Mouse (Mus musculus): ENCODE data around the gene Runx1. TPM values are rescaled to one million over a fixed set of nuclear protein-coding genes. Genes with fewer than 3 reads are reported as not detected.

Gene Runx1
- polyA plus RNA-seq, 1 experiment from 2014 or later: 3.3 TPM

GRCm38 (mm10) chr16:92694496-92695106 lies 131.3 kb downstream of the Runx1 start:
- Histone ChIP-seq H3K27ac (ENCODE audit: low read depth) (no peak overlapping the region), H3K9me3 (ENCODE audit: control insufficient read depth, low read length) (no peaks in the 10 kb centered on the region), H3K4me2 (ENCODE audit: low read length) (peak overlapping the region; percentile 35), H3K4me1 (replicated peaks; ENCODE audit: control insufficient read depth, insufficient read depth, low read length) (peaks cover 21% of the 10 kb centered on the region; the same call in 1 of the 2 replicates), H3K9ac (ENCODE audit: low read length) (no peak overlapping the region), H3K36me3 (ENCODE audit: control insufficient read depth, insufficient read depth, low read length) (no peaks in the 10 kb centered on the region), H3K4me3 (ENCODE audit: low read depth, low read length) (peak overlapping the region; percentile 26), H3K27me3 (replicated peaks; ENCODE audit: control insufficient read depth, insufficient read depth, low read length) (peaks cover 61% of the 10 kb centered on the region)
- ATAC-seq (replicated peaks; ENCODE audit: low FRiP score, low TSS enrichment, low read depth): no peak
- DNase-seq (ENCODE audit: low spot score): peak; percentile 65
- 6% methylated on average over 16 of the region's 19 CpGs for WGBS

DNA sequence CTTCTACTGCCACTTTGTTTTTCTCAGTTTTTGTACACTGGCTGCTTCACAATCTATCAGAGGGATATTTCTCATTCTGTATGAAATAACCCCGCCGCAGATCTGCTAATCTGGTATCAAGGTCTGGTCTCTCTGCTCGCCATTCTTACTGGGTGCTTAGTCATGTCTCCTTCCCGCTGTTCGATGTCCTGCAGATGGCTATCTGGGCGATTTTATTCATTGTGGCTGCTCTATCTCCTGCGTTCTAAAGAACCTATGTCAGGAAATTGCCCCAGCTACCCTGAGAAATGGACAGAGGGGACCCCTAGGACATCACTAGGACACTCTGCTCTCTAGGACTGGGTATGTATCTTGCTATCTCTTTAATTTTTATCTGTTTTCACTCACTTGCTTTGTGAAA lies 135.2 kb downstream of the Runx1 start:
- no peak for DNase-seq (ENCODE audit: low spot score)
- Histone ChIP-seq H3K27ac (ENCODE audit: low read depth) (no peak overlapping the region), H3K9ac (ENCODE audit: low read length) (no peak overlapping the region), H3K4me2 (ENCODE audit: low read length) (no peak overlapping the region), H3K4me1 (replicated peaks; ENCODE audit: control insufficient read depth, insufficient read depth, low read length) (0 out of 2 replicates have a peak, but pooled peaks cover 9% of the 10 kb centered on the region), H3K27me3 (replicated peaks; ENCODE audit: control insufficient read depth, insufficient read depth, low read length) (peaks cover 40% of the 10 kb centered on the region), H3K9me3 (ENCODE audit: control insufficient read depth, low read length) (no peaks in the 10 kb centered on the region), H3K36me3 (ENCODE audit: control insufficient read depth, insufficient read depth, low read length) (no peaks in the 10 kb centered on the region), H3K4me3 (ENCODE audit: low read depth, low read length) (no peak overlapping the region)
- ATAC-seq (replicated peaks; ENCODE audit: low FRiP score, low TSS enrichment, low read depth): no peak
- 78% methylated on average over 7 of the region's 7 CpGs for WGBS

- DNase-seq (ENCODE audit: low spot score) (no peak), ATAC-seq (replicated peaks; ENCODE audit: low FRiP score, low TSS enrichment, low read depth) (no peak)
- Histone ChIP-seq H3K4me3 (ENCODE audit: low read depth, low read length) (no peak overlapping the region), H3K27me3 (replicated peaks; ENCODE audit: control insufficient read depth, insufficient read depth, low read length) (peaks cover 24% of the 10 kb centered on the region), H3K36me3 (ENCODE audit: control insufficient read depth, insufficient read depth, low read length) (no peaks in the 10 kb centered on the region), H3K4me2 (ENCODE audit: low read length) (no peak overlapping the region), H3K4me1 (replicated peaks; ENCODE audit: control insufficient read depth, insufficient read depth, low read length) (peaks cover 11% of the 10 kb centered on the region), H3K9me3 (ENCODE audit: control insufficient read depth, low read length) (no peaks in the 10 kb centered on the region), H3K9ac (ENCODE audit: low read length) (no peak overlapping the region), H3K27ac (ENCODE audit: low read depth) (no peak overlapping the region)
- WGBS: 90% methylated on average over 21 of the region's 21 CpGs
Measured at GRCm38 (mm10) chr16:92688941-92689340, 137.0 kb downstream of the Runx1 start.

- Histone ChIP-seq H3K9me3 (ENCODE audit: control insufficient read depth, low read length) (no peaks in the 10 kb centered on the region), H3K9ac (ENCODE audit: low read length) (no peak overlapping the region), H3K4me2 (ENCODE audit: low read length) (no peak overlapping the region), H3K36me3 (ENCODE audit: control insufficient read depth, insufficient read depth, low read length) (no peaks in the 10 kb centered on the region), H3K4me3 (ENCODE audit: low read depth, low read length) (no peak overlapping the region), H3K27me3 (replicated peaks; ENCODE audit: control insufficient read depth, insufficient read depth, low read length) (0 out of 2 replicates have a peak, but pooled peaks cover 5% of the 10 kb centered on the region), H3K27ac (ENCODE audit: low read depth) (no peak overlapping the region), H3K4me1 (replicated peaks; ENCODE audit: control insufficient read depth, insufficient read depth, low read length) (peaks cover 15% of the 10 kb centered on the region)
- ATAC-seq (replicated peaks; ENCODE audit: low FRiP score, low TSS enrichment, low read depth) (no peak), DNase-seq (ENCODE audit: low spot score) (no peak)
- WGBS: 87% methylated on average over 10 of the region's 10 CpGs
Measured at GRCm38 (mm10) chr16:92686978-92687377, 139.0 kb downstream of the Runx1 start.

- Histone ChIP-seq H3K4me3 (ENCODE audit: low read depth, low read length) (no peak overlapping the region), H3K4me1 (replicated peaks; ENCODE audit: control insufficient read depth, insufficient read depth, low read length) (peaks cover 15% of the 10 kb centered on the region), H3K4me2 (ENCODE audit: low read length) (no peak overlapping the region), H3K9me3 (ENCODE audit: control insufficient read depth, low read length) (no peaks in the 10 kb centered on the region), H3K9ac (ENCODE audit: low read length) (no peak overlapping the region), H3K27me3 (replicated peaks; ENCODE audit: control insufficient read depth, insufficient read depth, low read length) (no peaks in the 10 kb centered on the region), H3K27ac (ENCODE audit: low read depth) (no peak overlapping the region), H3K36me3 (ENCODE audit: control insufficient read depth, insufficient read depth, low read length) (no peaks in the 10 kb centered on the region)
- no peak for ATAC-seq (replicated peaks; ENCODE audit: low FRiP score, low TSS enrichment, low read depth)
- WGBS: 37% methylated on average over 6 of the region's 6 CpGs
- no peak for DNase-seq (ENCODE audit: low spot score)
Measured at GRCm38 (mm10) chr16:92685766-92686315, 140.1 kb downstream of the Runx1 start.

- H3K4me3 ChIP-seq (ENCODE audit: low read depth, low read length): no peak overlapping the region
- H3K4me2 ChIP-seq (ENCODE audit: low read length): peak overlapping the region; percentile 20
- WGBS: 43% methylated on average over 21 of the region's 21 CpGs
Measured at GRCm38 (mm10) chr16:92684423-92685211, 141.3 kb downstream of the Runx1 start.

GRCm38 (mm10) chr16:92676630-92677029 lies 149.3 kb downstream of the Runx1 start:
- WGBS: 73% methylated on average over 5 of the region's 5 CpGs
- Histone ChIP-seq H3K4me2 (ENCODE audit: low read length) (no peak overlapping the region), H3K9me3 (ENCODE audit: control insufficient read depth, low read length) (no peaks in the 10 kb centered on the region), H3K36me3 (ENCODE audit: control insufficient read depth, insufficient read depth, low read length) (no peaks in the 10 kb centered on the region), H3K9ac (ENCODE audit: low read length) (no peak overlapping the region), H3K27me3 (replicated peaks; ENCODE audit: control insufficient read depth, insufficient read depth, low read length) (no peaks in the 10 kb centered on the region), H3K27ac (ENCODE audit: low read depth) (no peak overlapping the region), H3K4me1 (replicated peaks; ENCODE audit: control insufficient read depth, insufficient read depth, low read length) (peaks cover 13% of the 10 kb centered on the region; the same call in 1 of the 2 replicates), H3K4me3 (ENCODE audit: low read depth, low read length) (no peak overlapping the region)
- ATAC-seq (replicated peaks; ENCODE audit: low FRiP score, low TSS enrichment, low read depth) (no peak), DNase-seq (ENCODE audit: low spot score) (no peak)

More at GRCm38 (mm10) chr16:92684423-92685211, 141.3 kb downstream of the Runx1 start:
- ATAC-seq (replicated peaks; ENCODE audit: low FRiP score, low TSS enrichment, low read depth) (no peak), DNase-seq (ENCODE audit: low spot score) (no peak)
- Histone ChIP-seq H3K27me3 (replicated peaks; ENCODE audit: control insufficient read depth, insufficient read depth, low read length) (no peaks in the 10 kb centered on the region), H3K36me3 (ENCODE audit: control insufficient read depth, insufficient read depth, low read length) (no peaks in the 10 kb centered on the region), H3K4me1 (replicated peaks; ENCODE audit: control insufficient read depth, insufficient read depth, low read length) (peaks cover 15% of the 10 kb centered on the region), H3K9ac (ENCODE audit: low read length) (no peak overlapping the region), H3K9me3 (ENCODE audit: control insufficient read depth, low read length) (no peaks in the 10 kb centered on the region), H3K27ac (ENCODE audit: low read depth) (no peak overlapping the region)

DNA sequence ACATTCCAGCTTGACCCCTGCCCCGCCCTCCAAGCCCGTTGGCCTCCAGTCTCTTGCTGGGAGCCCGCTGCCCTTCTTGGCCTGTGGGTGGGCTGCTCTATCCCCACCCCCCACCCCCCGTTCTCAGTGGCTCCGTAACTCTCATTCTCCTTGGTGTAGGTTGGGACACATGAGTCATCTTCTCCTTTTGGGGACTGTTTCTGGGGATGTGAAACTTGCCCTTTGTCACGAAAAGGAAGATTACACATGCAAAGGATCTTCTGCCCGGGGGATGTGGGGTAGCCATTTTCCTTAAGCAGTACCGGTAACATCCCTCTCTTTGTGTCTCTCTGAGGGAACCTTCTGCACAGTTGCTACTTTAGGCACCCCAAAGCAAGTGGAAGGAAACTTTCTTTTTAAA lies 150.3 kb downstream of the Runx1 start:
- Histone ChIP-seq H3K36me3 (ENCODE audit: control insufficient read depth, insufficient read depth, low read length) (no peaks in the 10 kb centered on the region), H3K9ac (ENCODE audit: low read length) (no peak overlapping the region), H3K4me3 (ENCODE audit: low read depth, low read length) (no peak overlapping the region), H3K27ac (ENCODE audit: low read depth) (no peak overlapping the region), H3K4me1 (replicated peaks; ENCODE audit: control insufficient read depth, insufficient read depth, low read length) (peaks cover 13% of the 10 kb centered on the region; the same call in 1 of the 2 replicates), H3K9me3 (ENCODE audit: control insufficient read depth, low read length) (no peaks in the 10 kb centered on the region), H3K4me2 (ENCODE audit: low read length) (no peak overlapping the region), H3K27me3 (replicated peaks; ENCODE audit: control insufficient read depth, insufficient read depth, low read length) (no peaks in the 10 kb centered on the region)
- WGBS: 58% methylated on average over 8 of the region's 8 CpGs
- ATAC-seq (replicated peaks; ENCODE audit: low FRiP score, low TSS enrichment, low read depth) (no peak), DNase-seq (ENCODE audit: low spot score) (no peak)
